Mouse (Mus musculus): Measurements from ENCODE around the gene 4930442H23Rik. TPM values are rescaled to one million over a fixed set of nuclear protein-coding genes. Genes with fewer than 3 reads are reported as not detected.

4930442H23Rik gene
- total and polyA plus RNA-seq, 3 experiments, result not detected

GRCm38 (mm10) chr10:81154313-81154712, 29.3 kb downstream of the 4930442H23Rik start:
- WGBS, result 86% methylated on average over 12 of the region's 12 CpGs
- Histone ChIP-seq H3K4me1 (ENCODE audit: control insufficient read depth, insufficient read depth, low read length) (no peaks in the 10 kb centered on the region), H3K36me3 (ENCODE audit: control insufficient read depth, insufficient read depth, low read length) (no peaks in the 10 kb centered on the region)

DNA sequence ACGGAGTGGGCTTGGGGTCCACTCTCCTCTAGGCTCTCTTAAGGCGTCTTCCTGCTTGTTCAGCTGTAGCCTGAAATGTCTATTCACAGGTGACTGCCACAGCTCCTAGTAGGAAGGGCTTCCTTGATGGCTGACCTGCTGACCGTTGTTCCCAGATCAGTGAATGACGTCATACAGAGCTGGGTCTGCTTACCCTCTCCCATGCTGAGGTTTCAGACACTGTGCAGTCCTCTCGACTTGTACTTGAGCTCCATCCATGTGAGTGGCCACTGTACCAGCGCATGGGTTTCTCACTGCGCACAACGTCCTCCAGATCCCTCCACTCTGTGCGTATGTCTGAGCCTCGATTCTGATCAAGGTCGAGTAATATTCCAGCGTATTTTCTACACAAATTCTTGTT, 31.0 kb downstream of the 4930442H23Rik start:
- no peaks in the 10 kb centered on the region for H3K36me3 ChIP-seq (ENCODE audit: control insufficient read depth, insufficient read depth, low read length)
- intact Hi-C loops (cut with DNase I), result no loop called here
- no peak overlapping the region for H3K27ac ChIP-seq
- 51% methylated on average over 12 of the region's 12 CpGs for WGBS
- no peak for TF ChIP-seq CTCF (IDR thresholded peaks at IDR 0.05)
- no peak for TF ChIP-seq EP300 (IDR thresholded peaks at IDR 0.05; ENCODE audit: insufficient read depth, low read depth, low read length)
- no peak for TF ChIP-seq POLR2A (IDR thresholded peaks at IDR 0.05; ENCODE audit: insufficient read depth, low read depth, low read length)
- peaks cover 2% of the 10 kb centered on the region; the same call in 1 of the 2 replicates for H3K79me2 ChIP-seq (replicated peaks; ENCODE audit: control insufficient read depth, insufficient read depth, low read length)
- no peak overlapping the region for H3K4me3 ChIP-seq
- peak in 1 of 2 experiments; percentile 23 for DNase-seq
- H3K27me3 ChIP-seq (ENCODE audit: control insufficient read depth, insufficient read depth, low read length), result no peaks in the 10 kb centered on the region
- no peaks in the 10 kb centered on the region for H3K4me1 ChIP-seq (ENCODE audit: control insufficient read depth, insufficient read depth, low read length)
- no peak overlapping the region for H3K9ac ChIP-seq (ENCODE audit: low read depth, low read length)

More at GRCm38 (mm10) chr10:81154313-81154712, 29.3 kb downstream of the 4930442H23Rik start:
- Histone ChIP-seq H3K4me3 (no peak overlapping the region), H3K9ac (ENCODE audit: low read depth, low read length) (no peak overlapping the region), H3K79me2 (replicated peaks; ENCODE audit: control insufficient read depth, insufficient read depth, low read length) (no peaks in the 10 kb centered on the region; the same call in 1 of the 2 replicates), H3K27ac (no peak overlapping the region; the same call in 1 of the 2 replicates), H3K27me3 (ENCODE audit: control insufficient read depth, insufficient read depth, low read length) (no peaks in the 10 kb centered on the region)
- intact Hi-C loops (cut with DNase I), result no loop called here
- peak in 1 of 2 experiments; percentile 23 for DNase-seq
- TF ChIP-seq POLR2A (IDR thresholded peaks at IDR 0.05; ENCODE audit: insufficient read depth, low read depth, low read length), result no peak
- TF ChIP-seq EP300 (IDR thresholded peaks at IDR 0.05; ENCODE audit: insufficient read depth, low read depth, low read length), result no peak
- no peak for TF ChIP-seq CTCF (IDR thresholded peaks at IDR 0.05)

GRCm38 (mm10) chr10:81151261-81151660, 32.4 kb downstream of the 4930442H23Rik start:
- DNase-seq, result no peak
- H3K79me2 ChIP-seq (replicated peaks; ENCODE audit: control insufficient read depth, insufficient read depth, low read length), result peaks cover 6% of the 10 kb centered on the region
- no peaks in the 10 kb centered on the region for H3K27me3 ChIP-seq (ENCODE audit: control insufficient read depth, insufficient read depth, low read length)
- no peaks in the 10 kb centered on the region for H3K4me1 ChIP-seq (ENCODE audit: control insufficient read depth, insufficient read depth, low read length)
- intact Hi-C loops (cut with DNase I), result no loop called here
- TF ChIP-seq CTCF (IDR thresholded peaks at IDR 0.05) (no peak), POLR2A (IDR thresholded peaks at IDR 0.05; ENCODE audit: insufficient read depth, low read depth, low read length) (no peak), EP300 (IDR thresholded peaks at IDR 0.05; ENCODE audit: insufficient read depth, low read depth, low read length) (no peak)
- 66% methylated on average over 6 of the region's 6 CpGs for WGBS
- H3K4me3 ChIP-seq, result no peak overlapping the region
- no peak overlapping the region for H3K27ac ChIP-seq
- no peaks in the 10 kb centered on the region for H3K36me3 ChIP-seq (ENCODE audit: control insufficient read depth, insufficient read depth, low read length)
- H3K9ac ChIP-seq (ENCODE audit: low read depth, low read length), result no peak overlapping the region

GRCm38 (mm10) chr10:81146296-81146695, 37.4 kb downstream of the 4930442H23Rik start:
- no peaks in the 10 kb centered on the region for H3K27me3 ChIP-seq (ENCODE audit: control insufficient read depth, insufficient read depth, low read length)
- intact Hi-C loops (cut with DNase I), result loop anchor here (2.0 kb wide), 1 partner anchor 17 kb away; no protein-coding TSS in a partner anchor
- 56% methylated on average over 4 of the region's 4 CpGs for WGBS
- H3K36me3 ChIP-seq (ENCODE audit: control insufficient read depth, insufficient read depth, low read length), result no peaks in the 10 kb centered on the region; the same call in 1 of the 2 replicates
- peak overlapping the region; percentile 40 for H3K27ac ChIP-seq
- H3K9ac ChIP-seq (ENCODE audit: low read depth, low read length), result no peak overlapping the region
- DNase-seq, result no peak
- TF ChIP-seq EP300 (IDR thresholded peaks at IDR 0.05; ENCODE audit: insufficient read depth, low read depth, low read length) (no peak), POLR2A (IDR thresholded peaks at IDR 0.05; ENCODE audit: insufficient read depth, low read depth, low read length) (no peak), CTCF (IDR thresholded peaks at IDR 0.05) (no peak)
- H3K4me1 ChIP-seq (ENCODE audit: control insufficient read depth, insufficient read depth, low read length), result peaks cover 16% of the 10 kb centered on the region
- no peak overlapping the region for H3K4me3 ChIP-seq
- peaks cover 25% of the 10 kb centered on the region for H3K79me2 ChIP-seq (replicated peaks; ENCODE audit: control insufficient read depth, insufficient read depth, low read length)

GRCm38 (mm10) chr10:81145778-81146177, 37.9 kb downstream of the 4930442H23Rik start:
- H3K4me3 ChIP-seq, result no peak overlapping the region
- no peak overlapping the region for H3K9ac ChIP-seq (ENCODE audit: low read depth, low read length)
- WGBS, result 45% methylated on average over 7 of the region's 7 CpGs
- DNase-seq, result no peak
- no peaks in the 10 kb centered on the region for H3K27me3 ChIP-seq (ENCODE audit: control insufficient read depth, insufficient read depth, low read length)
- H3K79me2 ChIP-seq (replicated peaks; ENCODE audit: control insufficient read depth, insufficient read depth, low read length), result peaks cover 26% of the 10 kb centered on the region
- TF ChIP-seq CTCF (IDR thresholded peaks at IDR 0.05), result no peak
- TF ChIP-seq EP300 (IDR thresholded peaks at IDR 0.05; ENCODE audit: insufficient read depth, low read depth, low read length), result no peak
- no peak for TF ChIP-seq POLR2A (IDR thresholded peaks at IDR 0.05; ENCODE audit: insufficient read depth, low read depth, low read length)
- intact Hi-C loops (cut with DNase I), result loop anchor here (2.0 kb wide), 1 partner anchor 17 kb away; no protein-coding TSS in a partner anchor
- H3K4me1 ChIP-seq (ENCODE audit: control insufficient read depth, insufficient read depth, low read length), result peaks cover 17% of the 10 kb centered on the region
- peak overlapping the region; percentile 40 for H3K27ac ChIP-seq
- no peaks in the 10 kb centered on the region; the same call in 1 of the 2 replicates for H3K36me3 ChIP-seq (ENCODE audit: control insufficient read depth, insufficient read depth, low read length)

GRCm38 (mm10) chr10:81145307-81145706, 38.3 kb downstream of the 4930442H23Rik start:
- H3K79me2 ChIP-seq (replicated peaks; ENCODE audit: control insufficient read depth, insufficient read depth, low read length), result peaks cover 28% of the 10 kb centered on the region
- H3K4me1 ChIP-seq (ENCODE audit: control insufficient read depth, insufficient read depth, low read length), result peaks cover 18% of the 10 kb centered on the region
- H3K36me3 ChIP-seq (ENCODE audit: control insufficient read depth, insufficient read depth, low read length), result no peaks in the 10 kb centered on the region; the same call in 1 of the 2 replicates
- DNase-seq, result no peak
- H3K27ac ChIP-seq, result no peak overlapping the region
- H3K9ac ChIP-seq (ENCODE audit: low read depth, low read length), result no peak overlapping the region
- H3K27me3 ChIP-seq (ENCODE audit: control insufficient read depth, insufficient read depth, low read length), result no peaks in the 10 kb centered on the region
- WGBS, result 84% methylated on average over 6 of the region's 6 CpGs
- intact Hi-C loops (cut with DNase I), result no loop called here
- no peak overlapping the region for H3K4me3 ChIP-seq
- TF ChIP-seq EP300 (IDR thresholded peaks at IDR 0.05; ENCODE audit: insufficient read depth, low read depth, low read length), result no peak
- TF ChIP-seq CTCF (IDR thresholded peaks at IDR 0.05), result no peak
- no peak for TF ChIP-seq POLR2A (IDR thresholded peaks at IDR 0.05; ENCODE audit: insufficient read depth, low read depth, low read length)
